Mouse (Mus musculus): ENCODE measurements around the gene Uhrf1.

The Uhrf1 gene

GRCm38 (mm10) chr17:56276643-56277566 lies 26.2 kb upstream of the Uhrf1 start, which contains the start of gene Ticam1:
Gene Ticam1 (minus strand): TSS chr17:56276786.
- peak; percentile 96 for DNase-seq

GRCm38 (mm10) chr17:56277567-56277893 lies 25.6 kb upstream of the Uhrf1 start:
- no peak for DNase-seq

- DNase-seq = no peak
Measured at GRCm38 (mm10) chr17:56278340-56278739, 24.8 kb upstream of the Uhrf1 start.

GRCm38 (mm10) chr17:56279481-56280155 lies 23.5 kb upstream of the Uhrf1 start:
- peak; percentile 62 for DNase-seq

GRCm38 (mm10) chr17:56281193-56281592 lies 21.9 kb upstream of the Uhrf1 start:
- DNase-seq = no peak

GRCm38 (mm10) chr17:56282802-56283201 lies 20.3 kb upstream of the Uhrf1 start:
- no peak for DNase-seq

- no peak for DNase-seq
Measured at GRCm38 (mm10) chr17:56283316-56283715, 19.8 kb upstream of the Uhrf1 start.

GRCm38 (mm10) chr17:56285995-56286394 lies 17.1 kb upstream of the Uhrf1 start:
- no peak for DNase-seq

- peak; percentile 84 for DNase-seq
Measured at GRCm38 (mm10) chr17:56287830-56288229, 15.3 kb upstream of the Uhrf1 start.

GRCm38 (mm10) chr17:56288866-56289265 lies 14.3 kb upstream of the Uhrf1 start:
- no peak for DNase-seq

- DNase-seq = peak; percentile 69
Measured at GRCm38 (mm10) chr17:56289371-56290331, 13.5 kb upstream of the Uhrf1 start.

- peak; percentile 97 for DNase-seq
Measured at GRCm38 (mm10) chr17:56290388-56291170, 12.5 kb upstream of the Uhrf1 start.

GRCm38 (mm10) chr17:56291171-56291511 lies 12.0 kb upstream of the Uhrf1 start:
- DNase-seq = peak; percentile 92

- DNase-seq = no peak
Measured at GRCm38 (mm10) chr17:56291826-56292475, 11.2 kb upstream of the Uhrf1 start.

GRCm38 (mm10) chr17:56292531-56293222 lies 10.4 kb upstream of the Uhrf1 start, which contains the start of gene Plin3:
Gene Plin3 (minus strand): TSS chr17:56292873.
- no peak for DNase-seq

GRCm38 (mm10) chr17:56293291-56293690 lies 9.8 kb upstream of the Uhrf1 start:
- no peak for DNase-seq

- DNase-seq = no peak
Measured at GRCm38 (mm10) chr17:56294241-56294640, 8.9 kb upstream of the Uhrf1 start.

GRCm38 (mm10) chr17:56296201-56296600 lies 6.9 kb upstream of the Uhrf1 start:
- DNase-seq = no peak

- DNase-seq = no peak
Measured at GRCm38 (mm10) chr17:56298238-56298637, 4.9 kb upstream of the Uhrf1 start.

- DNase-seq = no peak
Measured at GRCm38 (mm10) chr17:56300186-56300585, 2.9 kb upstream of the Uhrf1 start, which contains the start of gene Arrdc5. Gene Arrdc5 (minus strand): TSS chr17:56300286.
